Mouse (Mus musculus) hematopoietic stem cell, adult 5-6 weeks (primary cell): ENCODE results near the gene Lipc. TPM values are rescaled to one million over a fixed set of nuclear protein-coding genes. Genes with fewer than 3 reads are reported as not detected.

Source experiments
- ATAC-seq, 2 experiments: fragments of 125-278 bp in 1 of 2; replicated peaks in 1 of 2; 2 replicates each; pipeline ENCODE4 v1.8.0; 2016 to 2017; ENCODE audit warnings: inconsistent platforms in 2 of 2, mild to moderate bottlenecking in 2 of 2, moderate number of reproducible peaks in 2 of 2, low read depth in 1 of 2, moderate TSS enrichment in 1 of 2; ENCODE audit not compliant: low FRiP score in 2 of 2, poor library complexity in 2 of 2, severe bottlenecking in 2 of 2, insufficient read depth in 1 of 2, low TSS enrichment in 1 of 2
- total RNA-seq: library from RNA; stranded (forward); fragments of 172-1452, 232-1000 nt; gene quantifications from 2 replicates; pipeline ENCODE4 v1.2.3, GENCODE M21; 2017

Gene Lipc
- total RNA-seq, 1 experiment from 2014 or later, result 0.55 TPM

- no peak for ATAC-seq
Observed at GRCm38 (mm10) chr9:70962781-70963455, 10.9 kb upstream of the Lipc start.

GRCm38 (mm10) chr9:70960301-70960700, 8.3 kb upstream of the Lipc start:
- no peak for ATAC-seq

GRCm38 (mm10) chr9:70959866-70960265, 7.8 kb upstream of the Lipc start:
- ATAC-seq, result no peak

- no peak for ATAC-seq
Observed at GRCm38 (mm10) chr9:70959447-70959846, 7.4 kb upstream of the Lipc start.

GRCm38 (mm10) chr9:70958381-70958780, 6.4 kb upstream of the Lipc start:
- no peak for ATAC-seq

GRCm38 (mm10) chr9:70957717-70958116, 5.7 kb upstream of the Lipc start:
- ATAC-seq, result no peak

- ATAC-seq, result no peak
Observed at GRCm38 (mm10) chr9:70954226-70954625, 2.2 kb upstream of the Lipc start.

- ATAC-seq, result no peak
Observed at GRCm38 (mm10) chr9:70949336-70949735, 2.7 kb downstream of the Lipc start.

GRCm38 (mm10) chr9:70947312-70947711, 4.7 kb downstream of the Lipc start:
- ATAC-seq, result no peak

GRCm38 (mm10) chr9:70942686-70943333, 9.2 kb downstream of the Lipc start:
- peak in 1 of 2 experiments; percentile 36; a peak in 1 of 4 replicates for ATAC-seq

- ATAC-seq, result no peak
Observed at GRCm38 (mm10) chr9:70939752-70940501, 12.1 kb downstream of the Lipc start.

- ATAC-seq, result no peak
Observed at GRCm38 (mm10) chr9:70938850-70939249, 13.2 kb downstream of the Lipc start.

- ATAC-seq, result no peak
Observed at GRCm38 (mm10) chr9:70938134-70938533, 13.9 kb downstream of the Lipc start.

GRCm38 (mm10) chr9:70934587-70935295, 17.3 kb downstream of the Lipc start:
- ATAC-seq, result no peak

- no peak for ATAC-seq
Observed at GRCm38 (mm10) chr9:70930641-70931020, 21.4 kb downstream of the Lipc start.

- ATAC-seq, result peak; percentile 47 to 84
Observed at GRCm38 (mm10) chr9:70929840-70930640, 22.0 kb downstream of the Lipc start.

GRCm38 (mm10) chr9:70928472-70928871, 23.6 kb downstream of the Lipc start:
- ATAC-seq, result no peak
